Mouse (Mus musculus) hematopoietic stem cell, adult 5-6 weeks (primary cell): ENCODE measurements around the gene Mex3a. TPM values are rescaled to one million over a fixed set of nuclear protein-coding genes. Genes with fewer than 3 reads are reported as not detected.

Experiments
- ATAC-seq, 2 experiments: fragments of 125-278 bp in 1 of 2; replicated peaks in 1 of 2; 2 replicates each; pipeline ENCODE4 v1.8.0; 2016 to 2017; ENCODE audit warnings: inconsistent platforms in 2 of 2, mild to moderate bottlenecking in 2 of 2, moderate number of reproducible peaks in 2 of 2, low read depth in 1 of 2, moderate TSS enrichment in 1 of 2; ENCODE audit not compliant: low FRiP score in 2 of 2, poor library complexity in 2 of 2, severe bottlenecking in 2 of 2, insufficient read depth in 1 of 2, low TSS enrichment in 1 of 2
- total RNA-seq: library from RNA; stranded (forward); fragments of 172-1452, 232-1000 nt; gene quantifications from 2 replicates; pipeline ENCODE4 v1.2.3, GENCODE M21; 2017

Gene Mex3a
- 17.8 and 18.9 TPM in 2 replicates for total RNA-seq

GRCm38 (mm10) chr3:88532299-88532674 lies at the start of gene Mex3a:
TSS of gene Mex3a (plus strand) at chr3:88532395.
- ATAC-seq: no peak

- no peak for ATAC-seq
Measured at GRCm38 (mm10) chr3:88483141-88483540, 49.1 kb upstream of the Mex3a start.

GRCm38 (mm10) chr3:88483621-88484020 lies 48.6 kb upstream of the Mex3a start:
- ATAC-seq: peak; percentile 70 to 72

GRCm38 (mm10) chr3:88484597-88485316 lies 47.4 kb upstream of the Mex3a start:
- 0 out of 4 replicates have a peak, but pooled peaks have one; percentile 9 to 12 for ATAC-seq

- no peak for ATAC-seq
Measured at GRCm38 (mm10) chr3:88486043-88486442, 46.2 kb upstream of the Mex3a start.

- ATAC-seq: no peak
Measured at GRCm38 (mm10) chr3:88486887-88487286, 45.3 kb upstream of the Mex3a start.

GRCm38 (mm10) chr3:88487396-88487795 lies 44.8 kb upstream of the Mex3a start:
- no peak for ATAC-seq

GRCm38 (mm10) chr3:88493706-88494582 lies 38.3 kb upstream of the Mex3a start:
- no peak for ATAC-seq

- ATAC-seq: no peak
Measured at GRCm38 (mm10) chr3:88494836-88495628, 37.2 kb upstream of the Mex3a start.

- no peak for ATAC-seq
Measured at GRCm38 (mm10) chr3:88495741-88496415, 36.3 kb upstream of the Mex3a start.

- no peak for ATAC-seq
Measured at GRCm38 (mm10) chr3:88499580-88499979, 32.6 kb upstream of the Mex3a start.

- no peak for ATAC-seq
Measured at GRCm38 (mm10) chr3:88500087-88500486, 32.1 kb upstream of the Mex3a start.

GRCm38 (mm10) chr3:88500655-88501365 lies 31.4 kb upstream of the Mex3a start:
- ATAC-seq: no peak

- no peak for ATAC-seq
Measured at GRCm38 (mm10) chr3:88501366-88502030, 30.7 kb upstream of the Mex3a start.

GRCm38 (mm10) chr3:88502031-88502571 lies 30.1 kb upstream of the Mex3a start:
- ATAC-seq: no peak
